Mouse (Mus musculus): ENCODE results near the gene Gm12888. TPM values are rescaled to one million over a fixed set of nuclear protein-coding genes. Genes with fewer than 3 reads are reported as not detected.
"Not testable (repeated sequence)": the region's sequence is repeated elsewhere in the genome, so short reads cannot be mapped to it uniquely, and the experiment has no call there.

The Gm12888 gene
- total RNA-seq (2021) = not detected

GRCm38 (mm10) chr4:121324817-121325216 lies at the start of gene Gm12888:
Gene Gm12888 (minus strand): TSS chr4:121324917.
- DNase-seq = not testable (repeated sequence)
- intact Hi-C loops (cut with DNase I) = loop anchor here (5.0 kb wide), 1 partner anchor 297 kb away; the partner anchor contains the start of gene Gm12887

Other genes with a start within 250 kb of the Gm12888 start
- 10 to 100 TPM; 21.7 to 24.6 TPM for gene Zmpste24, start 226.7 kb downstream of the Gm12888 start, total RNA-seq (2021)
- gene Tmco2, start 215.7 kb downstream of the Gm12888 start, total RNA-seq (2021) = not detected
- 10 to 100 TPM; 10.7 to 11.2 TPM for gene Rlf, start 109.8 kb downstream of the Gm12888 start, total RNA-seq (2021)
- not detected for gene Gm12886, start 98.2 kb upstream of the Gm12888 start, total RNA-seq (2021)

Data from heart, postnatal 36 days (tissue).